Mouse (Mus musculus): ENCODE measurements around the gene Slc5a3. TPM values are rescaled to one million over a fixed set of nuclear protein-coding genes. Genes with fewer than 3 reads are reported as not detected.

Gene Slc5a3
- polyA plus RNA-seq, 1 experiment from 2014 or later = 0.82 TPM

GRCm38 (mm10) chr16:92136275-92136674, 78.2 kb downstream of the Slc5a3 start:
- TF ChIP-seq CTCF (IDR thresholded peaks at IDR 0.05; ENCODE audit: low read depth) (peak; percentile 23), EP300 (IDR thresholded peaks at IDR 0.05; ENCODE audit: low read depth) (no peak)
- no peaks in the 10 kb centered on the region for H3K9me3 ChIP-seq (ENCODE audit: low read length)
- no peak overlapping the region for H3K4me2 ChIP-seq (ENCODE audit: low read depth, low read length)
- 88% methylated on average over 15 of the region's 15 CpGs for WGBS (ENCODE audit: insufficient replicate concordance)
- H3K27me3 ChIP-seq (ENCODE audit: insufficient read depth, low read length) = no peaks in the 10 kb centered on the region
- H3K4me1 ChIP-seq (ENCODE audit: insufficient read depth) = no peaks in the 10 kb centered on the region
- no peak overlapping the region for H3K27ac ChIP-seq (ENCODE audit: low read depth)
- H3K9ac ChIP-seq (replicated peaks) = no peak overlapping the region
- DNase-seq (no peak), ATAC-seq (no peak)
- no peaks in the 10 kb centered on the region for H3K36me3 ChIP-seq (replicated peaks; ENCODE audit: insufficient read depth, low read length)
- H3K4me3 ChIP-seq (ENCODE audit: low read depth, low read length) = no peak overlapping the region

Other genes starting within 250 kb of the Slc5a3 start
- gene Mrps6, start 52 bp upstream of the Slc5a3 start, polyA plus RNA-seq (2015; fragmentation: Nextera tagmentation; extraction: Ambion mirVana) = 41.3 and 41.4 TPM in 2 replicates
- gene Gm49711, start within 50 bp of the Slc5a3 start, polyA plus RNA-seq (2015; fragmentation: Nextera tagmentation; extraction: Ambion mirVana) = not detected in 2 replicates
- not detected in 2 replicates for gene Kcne2, start 234.1 kb downstream of the Slc5a3 start, polyA plus RNA-seq (2015; fragmentation: Nextera tagmentation; extraction: Ambion mirVana)
- 42.5 and 47.6 TPM in 2 replicates for gene Smim11, start 243.0 kb downstream of the Slc5a3 start, polyA plus RNA-seq (2015; fragmentation: Nextera tagmentation; extraction: Ambion mirVana)

Data from liver, postnatal 0 days (tissue).